Mouse (Mus musculus): ENCODE measurements around the gene Cox11. TPM values are rescaled to one million over a fixed set of nuclear protein-coding genes. Genes with fewer than 3 reads are reported as not detected.

Cox11 gene
- total RNA-seq (2023), result 1 to 10 TPM; 6.7 to 7.7 TPM

GRCm38 (mm10) chr11:90637440-90638311, at the start of gene Cox11, which contains the start of gene Stxbp4:
Gene Cox11 (plus strand): TSS chr11:90638173.
Gene Stxbp4 (minus strand): TSS chr11:90638084.

GRCm38 (mm10) chr11:90687460-90688416, 49.8 kb downstream of the Cox11 start, which contains the start of gene Tom1l1:
Gene Tom1l1 (minus strand): TSS chr11:90688366.

Other genes with a start within 250 kb of the Cox11 start
- gene Hlf, start 247.3 kb upstream of the Cox11 start, total RNA-seq (2023), result 1 to 10 TPM; 4.1 to 7.2 TPM
- 1 to 10 TPM in 1 of 2 experiments, under 1 TPM in 1; 0.77 to 2.4 TPM for gene Stxbp4, start 89 bp upstream of the Cox11 start, total RNA-seq (2023)
- 1 to 10 TPM; 2.8 to 4.3 TPM for gene Tom1l1, start 50.2 kb downstream of the Cox11 start, total RNA-seq (2023)